Mouse (Mus musculus) cerebellum, adult 2 months (tissue): Measurements from ENCODE around the gene Tlcd1.

Experiments
- CTCF ChIP-seq: fragments of 200-500 bp; IDR thresholded peaks from 2 replicates; pipeline ENCODE4 v1.5.1; 2011; ENCODE audit warnings: low read depth, mild to moderate bottlenecking, control low read depth, low read length, moderate library complexity, borderline replicate concordance; ENCODE audit not compliant: insufficient read depth
- POLR2A ChIP-seq: fragments of 200-500 bp; IDR thresholded peaks from 2 replicates; pipeline ENCODE4 v1.6.1; 2011; ENCODE audit warnings: low read length, control low read depth, borderline replicate concordance; ENCODE audit not compliant: insufficient read depth

- no peak for TF ChIP-seq POLR2A
- no peak for TF ChIP-seq CTCF
These were observed 7.7 kb upstream of the Tlcd1 start for GRCm38 (mm10) chr11:78168541-78169468.
